ENCODE assay signal across 19 mouse cellular contexts in the genomic region with DNA sequence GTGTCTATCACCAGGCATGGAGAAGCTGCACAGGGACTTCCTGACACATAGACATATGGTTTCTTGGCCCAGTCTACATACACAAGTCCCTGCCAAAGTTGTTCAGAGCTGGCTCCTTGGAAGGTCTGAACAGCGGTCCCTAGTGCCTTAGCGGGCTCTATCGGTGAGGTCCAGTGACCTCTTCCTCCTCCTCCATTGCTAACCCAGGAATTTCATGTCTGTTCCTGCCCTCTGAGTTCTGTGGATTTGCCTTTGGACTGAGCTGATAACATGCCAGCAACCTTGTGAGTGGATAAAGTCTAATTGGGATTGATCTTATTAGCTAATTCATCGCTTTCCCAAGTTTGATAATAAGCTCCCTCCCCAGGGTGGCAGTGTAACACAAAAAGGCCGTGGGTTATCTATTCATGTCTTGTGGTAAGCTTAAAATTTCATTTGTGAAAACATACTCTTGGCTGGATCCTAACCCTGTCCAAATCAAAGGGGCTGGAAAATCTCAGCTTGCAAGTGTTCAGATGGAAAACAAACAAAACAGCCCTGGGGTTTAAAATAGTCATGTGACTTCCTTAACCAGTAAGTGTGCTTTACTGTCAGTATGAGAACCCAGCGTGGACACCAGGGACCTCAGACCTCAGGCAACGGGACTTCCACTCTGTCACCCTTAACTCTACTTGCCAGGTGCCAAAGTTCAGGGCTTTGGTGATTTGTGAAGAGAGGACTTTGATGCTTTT. TPM values are rescaled to one million over a fixed set of nuclear protein-coding genes. Genes with fewer than 3 reads are reported as not detected.
DNase-seq lines count a peak whose midpoint lies in the region; ATAC-seq and TF ChIP-seq lines count a peak whose summit lies in the region.
"Had no signal": no experiment of that assay in that cellular context is flagged by ENCODE, and none has a peak within 500 bp of the region (broad histone marks: within the 10 kb centered on the region; RNA-seq: fewer than 3 reads in every experiment).

No protein-coding gene starts in this region.

- H3K4me2 ChIP-seq in heart, embryonic 11.5 days, result no peak overlapping the region
- H3K4me2 ChIP-seq in liver, embryonic 16.5 days (ENCODE audit: low read depth, low read length), result no peak overlapping the region
- no peak overlapping the region for H3K4me2 ChIP-seq in liver, embryonic 12.5 days
- H3K4me2 ChIP-seq: heart, embryonic 15.5 days; kidney, embryonic 15.5 days; neural tube, embryonic 12.5 days had no signal

- no peak overlapping the region for H3K27ac ChIP-seq in heart, adult 2 months
- H3K27ac ChIP-seq in heart, embryonic 11.5 days (ENCODE audit: low read depth, low read length), result no peak overlapping the region
- H3K27ac ChIP-seq in liver, embryonic 16.5 days (ENCODE audit: low read length), result peak overlapping the region; percentile 27; the same call in 1 of the 2 replicates
- H3K27ac ChIP-seq in liver, embryonic 12.5 days, result no peak overlapping the region
- H3K27ac ChIP-seq: heart, embryonic 15.5 days; kidney, embryonic 15.5 days; neural tube, embryonic 12.5 days had no signal

- TF ChIP-seq POLR2A in heart, adult 2 months (IDR thresholded peaks at IDR 0.05; ENCODE audit: insufficient read depth, low read depth, low read length), result no peak

- no peak overlapping the region for H3K9ac ChIP-seq in heart, adult 2 months (ENCODE audit: low read depth, low read length)
- H3K9ac ChIP-seq in heart, embryonic 11.5 days (ENCODE audit: low read depth, low read length), result no peak overlapping the region
- H3K9ac ChIP-seq in liver, embryonic 16.5 days (ENCODE audit: low read depth, low read length), result no peak overlapping the region
- H3K9ac ChIP-seq in liver, embryonic 12.5 days, result no peak overlapping the region
- H3K9ac ChIP-seq: forebrain, postnatal 0 days; heart, embryonic 15.5 days; kidney, embryonic 15.5 days; neural tube, embryonic 12.5 days had no signal

- no peaks in the 10 kb centered on the region for H3K36me3 ChIP-seq in heart, adult 2 months (ENCODE audit: control insufficient read depth, insufficient read depth, low read length)
- H3K36me3 ChIP-seq in heart, embryonic 11.5 days (ENCODE audit: control insufficient read depth, insufficient read depth, low read length), result no peaks in the 10 kb centered on the region
- no peaks in the 10 kb centered on the region for H3K36me3 ChIP-seq in liver, embryonic 16.5 days (ENCODE audit: control insufficient read depth, insufficient read depth)
- H3K36me3 ChIP-seq in liver, embryonic 12.5 days, result no peaks in the 10 kb centered on the region
- H3K36me3 ChIP-seq: G1E; heart, embryonic 15.5 days; kidney, embryonic 15.5 days; neural tube, embryonic 12.5 days had no signal

- peaks cover 3% of the 10 kb centered on the region; the same call in 1 of the 2 replicates for H3K9me3 ChIP-seq in heart, embryonic 11.5 days (replicated peaks; ENCODE audit: control insufficient read depth, low read length)
- H3K9me3 ChIP-seq in liver, embryonic 16.5 days (replicated peaks; ENCODE audit: control insufficient read depth, low read length), result no peaks in the 10 kb centered on the region
- no peaks in the 10 kb centered on the region for H3K9me3 ChIP-seq in liver, embryonic 12.5 days (replicated peaks)
- H3K9me3 ChIP-seq: heart, embryonic 15.5 days; kidney, embryonic 15.5 days; neural tube, embryonic 12.5 days had no signal

- DNase-seq in heart, adult 2 months, result no peak
- peak; percentile 31 for DNase-seq in testis, postnatal 10 days (ENCODE audit: low spot score)
- DNase-seq in testis, postnatal 14 days (ENCODE audit: low spot score), result no peak
- no peak for DNase-seq in cerebellum, adult 8-10 months
- DNase-seq: adrenal gland, postnatal 10 days; cerebellum, adult 2 months; forebrain, postnatal 0 days; gastrocnemius, postnatal 10 days had no signal

- H3K27me3 ChIP-seq in heart, adult 2 months (ENCODE audit: control insufficient read depth, insufficient read depth, low read length), result no peaks in the 10 kb centered on the region
- H3K27me3 ChIP-seq in heart, embryonic 11.5 days (ENCODE audit: control insufficient read depth, insufficient read depth, low read length), result no peaks in the 10 kb centered on the region
- no peaks in the 10 kb centered on the region for H3K27me3 ChIP-seq in liver, embryonic 16.5 days (ENCODE audit: control insufficient read depth, insufficient read depth, low read depth, low read length)
- no peaks in the 10 kb centered on the region for H3K27me3 ChIP-seq in liver, embryonic 12.5 days (replicated peaks)
- H3K27me3 ChIP-seq: heart, embryonic 15.5 days; kidney, embryonic 15.5 days; neural tube, embryonic 12.5 days had no signal

- WGBS in heart, adult 2 months, result 57% methylated on average over 7 of the region's 7 CpGs
- 62% methylated on average over 7 of the region's 7 CpGs for WGBS in heart, embryonic 11.5 days (ENCODE audit: insufficient replicate concordance)
- 56% methylated on average over 7 of the region's 7 CpGs for WGBS in liver, embryonic 16.5 days (ENCODE audit: insufficient replicate concordance)
- 66% methylated on average over 7 of the region's 7 CpGs for WGBS in liver, embryonic 12.5 days (ENCODE audit: insufficient replicate concordance)

- no peak overlapping the region for H3K4me3 ChIP-seq in heart, adult 2 months
- no peak overlapping the region for H3K4me3 ChIP-seq in heart, embryonic 11.5 days (ENCODE audit: low read depth, low read length)
- no peak overlapping the region for H3K4me3 ChIP-seq in liver, embryonic 16.5 days (ENCODE audit: low read depth, low read length)
- no peak overlapping the region for H3K4me3 ChIP-seq in liver, embryonic 12.5 days
- H3K4me3 ChIP-seq: heart, embryonic 15.5 days; kidney, embryonic 15.5 days; neural tube, embryonic 12.5 days had no signal

- intact Hi-C loops in heart, adult 2 months (cut with DNase I), result no loop called here

- no peak for TF ChIP-seq EP300 in heart, adult 2 months (IDR thresholded peaks at IDR 0.05; ENCODE audit: insufficient read depth, low read depth, low read length)

- TF ChIP-seq CTCF in heart, adult 2 months (IDR thresholded peaks at IDR 0.05), result peak; percentile 21

- H3K79me2 ChIP-seq in heart, adult 2 months (replicated peaks; ENCODE audit: control insufficient read depth, insufficient read depth, low read length), result no peaks in the 10 kb centered on the region

- no peak for ATAC-seq in heart, embryonic 11.5 days (replicated peaks; ENCODE audit: insufficient number of reproducible peaks, low FRiP score, low TSS enrichment)
- ATAC-seq in liver, embryonic 16.5 days (ENCODE audit: low read depth), result peak; percentile 70
- no peak for ATAC-seq in liver, embryonic 12.5 days
- no peak for ATAC-seq in megakaryocyte, adult 5-6 weeks (ENCODE audit: poor library complexity, severe bottlenecking)
- ATAC-seq: forebrain, postnatal 0 days; hindbrain, embryonic 16.5 days had no signal

- no peaks in the 10 kb centered on the region for H3K4me1 ChIP-seq in heart, adult 2 months (ENCODE audit: control insufficient read depth, insufficient read depth, low read length)
- no peaks in the 10 kb centered on the region; the same call in none of the 2 replicates for H3K4me1 ChIP-seq in heart, embryonic 11.5 days (ENCODE audit: control insufficient read depth, insufficient read depth, low read length)
- no peaks in the 10 kb centered on the region; the same call in 1 of the 2 replicates for H3K4me1 ChIP-seq in liver, embryonic 16.5 days (ENCODE audit: control insufficient read depth, low read depth, low read length)
- H3K4me1 ChIP-seq in liver, embryonic 12.5 days, result 0 out of 2 replicates have a peak, but pooled peaks cover 4% of the 10 kb centered on the region
- H3K4me1 ChIP-seq: neural tube, embryonic 12.5 days had no signal

RNA-seq across cellular contexts. Expression of a gene that starts 3.5 kb away (rescaled TPM):
- not detected for total RNA-seq in heart, adult 2 months (2021)
- 0.18 TPM in 1 of 2 replicates, not detected in the other for polyA plus RNA-seq in heart, adult 2 months (2012; rRNA removed)
- not detected in 2 replicates for polyA plus RNA-seq in heart, embryonic 11.5 days (2014; fragmentation: Nextera tagmentation; extraction: Ambion mirVana)
- polyA plus RNA-seq in liver, embryonic 16.5 days (2015; fragmentation: Nextera tagmentation; extraction: Ambion mirVana), result 0.09 and 0.22 TPM in 2 replicates
- not detected in 2 replicates for polyA plus RNA-seq in liver, embryonic 12.5 days (2016; fragmentation: Nextera tagmentation; extraction: Ambion mirVana)
- not detected in 2 replicates for total RNA-seq in megakaryocyte, adult 5-6 weeks (2015)
- not detected in 2 replicates for total RNA-seq in megakaryocyte, adult 5-6 weeks (2017)
- total RNA-seq: adrenal gland, postnatal 10 days; G1E; gastrocnemius, postnatal 10 days had no signal
- polyA plus RNA-seq: cerebellum, adult 2 months; G1E; heart, embryonic 15.5 days; hindbrain, embryonic 16.5 days; kidney, embryonic 15.5 days; limb, embryonic 14.5 days; neural tube, embryonic 12.5 days; thymus, postnatal 0 days had no signal
